Mouse (Mus musculus) G1E (cell line): Measurements from ENCODE around the gene Zfp408. TPM values are rescaled to one million over a fixed set of nuclear protein-coding genes. Genes with fewer than 3 reads are reported as not detected.

Experiments used
- ATAC-seq: 2 replicates; pipeline ENCODE4 v1.8.0; 2016; ENCODE audit warnings: mild to moderate bottlenecking; ENCODE audit not compliant: insufficient number of reproducible peaks, poor library complexity, low FRiP score, severe bottlenecking; ENCODE audit errors: extremely low read depth
- DNase-seq: peaks from one replicate; pipeline ENCODE4 v3.0.0; 2012; ENCODE audit warnings: low spot score
- H3K27me3 ChIP-seq: 2 replicates; pipeline ENCODE4 v1.6.1; 2012; ENCODE audit warnings: mild to moderate bottlenecking, low read length, inconsistent platforms; ENCODE audit not compliant: insufficient read depth
- H3K36me3 ChIP-seq: replicated peaks from 2 replicates; pipeline ENCODE3; 2012; ENCODE audit warnings: mild to moderate bottlenecking, inconsistent platforms
- H3K4me1 ChIP-seq: 2 replicates; pipeline ENCODE4 v1.6.1; 2012; ENCODE audit warnings: low read depth, low read length, inconsistent platforms, mixed read lengths; ENCODE audit not compliant: insufficient read depth
- H3K4me3 ChIP-seq: 2 replicates; pipeline ENCODE4 v1.5.1; 2012; ENCODE audit warnings: low read depth, mild to moderate bottlenecking, inconsistent platforms, low read length, moderate library complexity, mixed read lengths
- H3K9me3 ChIP-seq: replicated peaks from 2 replicates; pipeline ENCODE4 v1.6.1; 2012; ENCODE audit warnings: inconsistent platforms
- CTCF ChIP-seq: IDR thresholded peaks from 2 replicates; pipeline ENCODE4 v1.5.1; 2012; ENCODE audit warnings: low read depth, low read length, inconsistent platforms, mixed read lengths
- GATA1 ChIP-seq: IDR thresholded peaks from 2 replicates; pipeline ENCODE4 v1.6.1; 2012; ENCODE audit warnings: borderline replicate concordance, low read length, inconsistent platforms, mixed read lengths
- GATA2 ChIP-seq: IDR thresholded peaks from 2 replicates; pipeline ENCODE4 v1.6.1; 2012; ENCODE audit warnings: low read depth, low read length, inconsistent platforms, borderline replicate concordance
- POLR2AphosphoS5 ChIP-seq: IDR thresholded peaks from 2 replicates; pipeline ENCODE4 v1.6.1; 2012; ENCODE audit warnings: low read depth, low read length, inconsistent platforms; ENCODE audit not compliant: insufficient replicate concordance
- TAL1 ChIP-seq: conservative IDR thresholded peaks from 2 replicates; pipeline ENCODE4 v1.6.1; 2012; ENCODE audit warnings: low read depth, low read length, inconsistent platforms, mixed read lengths
- polyA plus RNA-seq: library from polyadenylated mRNA; stranded (reverse); fragments of >175 nt; gene quantifications from 2 replicates; pipeline ENCODE4 v1.2.3, GENCODE M21; 2012
- total RNA-seq, 2 experiments: library from RNA; stranded (forward) in 1 of 2; stranded (reverse) in 1 of 2; fragments of 200-1000 nt in 1 of 2; fragments of >200 nt in 1 of 2; fragmentation: Nextera tagmentation in 1 of 2; gene quantifications; 2 replicates each; pipeline ENCODE4 v1.2.3; 2014 to 2017

Gene Zfp408
- total and polyA plus RNA-seq, 3 experiments: 9.5 to 16.9 (median 13.3) TPM

GRCm38 (mm10) chr2:91682850-91683249 lies 33.3 kb upstream of the Zfp408 start:
- H3K4me3 ChIP-seq: no peak overlapping the region
- TF ChIP-seq TAL1 (no peak), POLR2AphosphoS5 (no peak), GATA2 (no peak), GATA1 (no peak), CTCF (no peak)
- H3K9me3 ChIP-seq: no peaks in the 10 kb centered on the region
- DNase-seq (peak; percentile 12), ATAC-seq (no peak)
- no peaks in the 10 kb centered on the region for H3K27me3 ChIP-seq
- H3K4me1 ChIP-seq: no peaks in the 10 kb centered on the region
- H3K36me3 ChIP-seq: peaks cover 95% of the 10 kb centered on the region

- no peaks in the 10 kb centered on the region for H3K9me3 ChIP-seq
- no peaks in the 10 kb centered on the region for H3K27me3 ChIP-seq
- H3K4me1 ChIP-seq: no peaks in the 10 kb centered on the region; the same call in 1 of the 2 replicates
- peaks cover 98% of the 10 kb centered on the region for H3K36me3 ChIP-seq
- TF ChIP-seq POLR2AphosphoS5 (no peak), CTCF (no peak), GATA1 (no peak), TAL1 (no peak), GATA2 (no peak)
- ATAC-seq (no peak), DNase-seq (no peak)
- H3K4me3 ChIP-seq: no peak overlapping the region
These were observed 27.4 kb upstream of the Zfp408 start for GRCm38 (mm10) chr2:91676961-91677360.

- Histone ChIP-seq H3K4me1 (no peaks in the 10 kb centered on the region; the same call in 1 of the 2 replicates), H3K4me3 (no peak overlapping the region), H3K36me3 (peaks cover 98% of the 10 kb centered on the region), H3K9me3 (no peaks in the 10 kb centered on the region), H3K27me3 (no peaks in the 10 kb centered on the region)
- no peak for ATAC-seq
- TF ChIP-seq GATA1: no peak
- TF ChIP-seq POLR2AphosphoS5: no peak
- no peak for TF ChIP-seq TAL1
- no peak for TF ChIP-seq GATA2
- TF ChIP-seq CTCF: no peak
- DNase-seq: no peak
These were observed 26.8 kb upstream of the Zfp408 start for GRCm38 (mm10) chr2:91676420-91676819.

GRCm38 (mm10) chr2:91674895-91675294 lies 25.3 kb upstream of the Zfp408 start:
- TF ChIP-seq CTCF: no peak
- no peak for TF ChIP-seq GATA2
- TF ChIP-seq GATA1: no peak
- no peak for TF ChIP-seq POLR2AphosphoS5
- TF ChIP-seq TAL1: no peak
- Histone ChIP-seq H3K36me3 (peaks cover 96% of the 10 kb centered on the region), H3K4me3 (no peak overlapping the region), H3K27me3 (no peaks in the 10 kb centered on the region), H3K9me3 (no peaks in the 10 kb centered on the region), H3K4me1 (no peaks in the 10 kb centered on the region; the same call in 1 of the 2 replicates)
- ATAC-seq (no peak), DNase-seq (no peak)

GRCm38 (mm10) chr2:91673587-91673986 lies 24.0 kb upstream of the Zfp408 start:
- Histone ChIP-seq H3K4me3 (no peak overlapping the region), H3K27me3 (no peaks in the 10 kb centered on the region), H3K36me3 (peaks cover 96% of the 10 kb centered on the region), H3K9me3 (no peaks in the 10 kb centered on the region), H3K4me1 (no peaks in the 10 kb centered on the region; the same call in 1 of the 2 replicates)
- TF ChIP-seq GATA2 (no peak), POLR2AphosphoS5 (no peak), TAL1 (no peak), CTCF (no peak), GATA1 (no peak)
- ATAC-seq (no peak), DNase-seq (no peak)

- no peak for DNase-seq
These were observed 20.4 kb upstream of the Zfp408 start for GRCm38 (mm10) chr2:91670038-91670437.

More at GRCm38 (mm10) chr2:91670038-91670437, 20.4 kb upstream of the Zfp408 start:
- no peak for ATAC-seq
- Histone ChIP-seq H3K36me3 (peaks cover 92% of the 10 kb centered on the region), H3K4me3 (no peak overlapping the region), H3K9me3 (no peaks in the 10 kb centered on the region), H3K27me3 (no peaks in the 10 kb centered on the region), H3K4me1 (no peaks in the 10 kb centered on the region; the same call in 1 of the 2 replicates)
- no peak for TF ChIP-seq CTCF
- TF ChIP-seq GATA2: no peak
- no peak for TF ChIP-seq GATA1
- no peak for TF ChIP-seq TAL1
- no peak for TF ChIP-seq POLR2AphosphoS5
